Mouse (Mus musculus) heart, adult 18-20 months (tissue): ENCODE measurements around the gene Gipc2. TPM values are rescaled to one million over a fixed set of nuclear protein-coding genes. Genes with fewer than 3 reads are reported as not detected.
A peak's percentile ranks its signal among the peaks of the same experiment; 100 is the strongest.
"Not testable (repeated sequence)": the region's sequence is repeated elsewhere in the genome, so short reads cannot be mapped to it uniquely, and the experiment has no call there.

Experiments used
- DNase-seq, 2 experiments: peaks; one replicate each; pipeline ENCODE4 v3.0.0; 2021 to 2022; ENCODE audit warnings: mixed read lengths in 1 of 2
- total RNA-seq, 2 experiments: library from RNA; stranded (reverse); gene quantifications; 2 replicates each; pipeline ENCODE4 v1.2.3; 2021

The Gipc2 gene
- total RNA-seq, 2 experiments from 2014 or later, result 4.4 to 5.0 TPM

DNA sequence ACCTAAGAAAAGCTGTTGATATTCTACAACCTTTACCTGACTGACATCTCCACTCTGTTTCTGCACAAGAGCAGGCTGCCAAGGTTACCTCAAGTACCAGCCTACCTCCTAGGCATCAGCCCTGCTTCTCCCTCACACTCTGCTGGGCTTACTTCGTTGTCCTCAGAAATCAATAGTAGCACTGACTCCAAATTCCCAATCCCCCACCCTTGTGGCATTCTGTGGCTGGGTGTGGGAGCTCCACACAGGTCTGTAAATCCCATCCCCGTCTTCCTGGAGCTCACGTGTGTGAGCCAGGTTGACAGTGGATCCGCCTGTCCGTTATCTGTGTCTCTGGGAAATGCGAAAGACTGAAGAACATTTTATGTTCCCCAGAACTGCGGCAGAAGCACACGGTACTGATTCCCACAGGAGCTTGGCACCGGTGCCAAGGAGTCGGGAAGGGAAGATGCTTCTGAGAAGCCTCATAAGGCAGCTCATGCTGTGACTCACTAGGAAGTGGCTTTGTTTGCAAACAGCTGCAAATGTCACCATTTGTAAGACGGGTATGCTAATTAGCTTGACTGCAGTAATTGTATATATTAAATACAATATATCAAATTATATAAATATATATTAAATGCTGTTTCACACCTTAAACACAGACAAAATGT lies 10.6 kb downstream of the Gipc2 start:
- no peak for DNase-seq

DNA sequence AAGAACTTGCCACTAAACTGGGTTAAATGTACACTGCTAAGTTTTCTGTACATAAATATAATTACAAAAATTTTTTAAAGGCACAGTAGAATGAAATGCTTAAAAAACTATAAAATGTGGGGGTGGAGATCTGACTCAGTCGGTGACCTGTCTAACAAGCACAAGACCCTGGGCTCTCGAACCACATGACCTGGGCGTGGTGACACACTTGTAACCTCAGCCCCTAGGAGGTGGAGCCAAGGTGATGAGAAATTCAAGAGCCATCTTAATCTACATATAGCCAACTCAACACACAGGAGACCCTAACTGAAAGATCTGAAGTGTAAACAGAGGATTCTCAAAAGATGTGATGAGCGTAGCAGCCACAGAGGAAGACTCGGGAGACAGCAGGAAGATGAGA lies 11.9 kb downstream of the Gipc2 start:
- no peak for DNase-seq

DNA sequence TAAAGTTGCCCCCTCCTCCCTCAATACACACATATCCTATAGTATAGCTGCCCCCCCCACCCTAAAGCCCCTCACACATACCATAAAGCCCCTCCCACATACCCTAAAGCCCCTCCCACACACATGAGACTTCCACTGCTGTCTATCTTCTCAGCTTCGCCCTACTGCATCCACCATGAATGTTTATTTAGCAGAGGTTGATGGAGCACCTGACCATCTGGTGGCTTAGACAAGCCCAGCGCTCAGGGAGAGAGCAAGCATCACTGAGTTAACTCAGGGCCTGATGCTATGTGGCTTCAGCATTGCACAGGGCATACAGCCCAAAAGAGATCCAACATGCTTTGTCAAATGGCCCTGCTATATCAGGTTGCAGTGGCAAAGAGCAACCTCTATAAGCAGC lies 12.9 kb downstream of the Gipc2 start:
- no peak for DNase-seq

DNA sequence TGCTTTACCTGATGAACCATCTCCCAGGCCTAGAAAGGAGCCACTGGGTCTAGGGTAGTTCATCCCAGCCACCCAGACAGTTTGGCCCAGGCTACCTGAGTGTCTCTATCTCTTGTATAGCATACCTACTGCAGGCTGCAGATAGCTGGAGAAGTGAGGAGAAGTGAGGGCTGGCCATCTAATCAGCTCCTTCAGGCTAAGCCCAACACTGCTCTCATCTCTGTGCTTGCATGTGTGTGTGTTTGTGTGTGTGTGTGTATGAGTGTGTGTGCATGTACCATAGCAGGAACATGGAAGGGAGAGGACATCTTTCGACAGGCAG lies 13.6 kb downstream of the Gipc2 start:
- DNase-seq, result no peak

DNA sequence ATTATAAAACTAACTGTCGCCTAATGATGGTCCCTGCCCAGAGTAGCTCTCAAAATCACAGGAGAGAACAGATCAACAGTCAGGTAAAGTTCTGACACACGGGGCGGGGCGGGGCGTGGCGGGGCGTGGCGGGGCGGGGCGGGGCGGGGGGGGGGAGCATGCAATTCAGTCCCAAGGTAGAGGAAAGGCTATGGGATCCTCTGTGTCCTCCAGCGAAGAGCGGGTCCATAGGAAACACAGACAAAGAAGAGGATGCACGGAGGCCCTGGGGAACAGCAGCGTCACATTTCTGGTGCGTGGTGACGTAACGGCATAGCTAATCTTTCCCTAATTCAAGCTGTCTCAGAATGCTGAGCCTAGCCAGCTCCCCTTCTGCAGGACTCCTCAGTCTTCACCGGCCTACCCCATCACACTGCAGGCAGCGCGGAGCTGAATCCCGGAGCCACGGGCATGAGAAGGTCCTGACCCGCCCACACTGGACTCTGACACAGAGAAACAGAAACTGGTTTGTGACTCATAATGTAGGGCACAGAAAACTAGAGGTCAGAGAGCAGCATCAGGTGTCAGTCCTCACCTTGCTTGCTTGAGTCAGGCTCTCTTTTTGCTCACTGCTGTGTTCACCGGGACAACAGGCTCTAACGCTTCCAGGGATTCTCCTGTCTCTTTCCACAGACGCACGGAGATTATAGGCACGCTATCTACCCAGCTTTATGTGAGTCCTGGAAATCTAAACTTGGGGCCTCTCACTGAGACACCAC lies 14.1 kb downstream of the Gipc2 start:
- no peak for DNase-seq

DNA sequence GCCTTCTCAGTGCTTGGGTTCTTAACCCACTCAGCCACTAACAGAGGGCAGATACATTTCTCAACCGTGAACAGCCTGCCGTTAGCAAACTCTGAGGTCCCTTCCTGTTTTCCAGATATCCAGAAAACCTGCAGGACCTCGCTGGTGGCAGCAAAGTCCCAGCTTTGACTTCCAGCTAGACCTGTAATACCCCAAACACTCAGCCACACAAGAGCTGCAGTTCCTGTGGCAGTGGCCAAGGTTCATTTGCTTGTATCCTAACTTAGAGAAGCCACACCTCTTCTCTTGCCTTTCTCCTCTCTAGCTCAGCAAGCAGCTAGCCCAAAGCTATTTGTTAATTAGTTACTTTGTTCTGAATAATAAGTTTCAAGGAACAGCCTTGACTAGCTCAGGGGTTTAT lies 16.2 kb downstream of the Gipc2 start:
- no peak for DNase-seq

DNA sequence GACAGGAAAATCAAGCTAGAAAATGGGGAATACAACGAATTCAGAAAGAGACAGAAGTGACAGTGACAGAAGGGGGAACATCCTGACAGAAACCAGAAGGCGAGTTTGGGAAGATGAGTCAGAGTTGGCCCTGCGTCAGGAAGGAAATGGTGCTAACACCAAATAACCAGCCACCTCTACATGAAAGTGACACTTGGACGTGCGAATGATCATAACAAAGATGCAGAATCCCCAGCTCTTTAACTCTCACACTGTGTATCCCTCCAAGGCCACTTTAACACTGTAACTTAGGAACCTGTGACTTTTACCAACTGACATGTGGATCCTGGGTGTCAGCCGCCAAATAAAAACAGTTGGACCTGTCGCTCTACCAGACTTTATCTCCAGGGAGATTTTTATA lies 16.6 kb downstream of the Gipc2 start:
- DNase-seq, result peak in 1 of 2 experiments; percentile 27

DNA sequence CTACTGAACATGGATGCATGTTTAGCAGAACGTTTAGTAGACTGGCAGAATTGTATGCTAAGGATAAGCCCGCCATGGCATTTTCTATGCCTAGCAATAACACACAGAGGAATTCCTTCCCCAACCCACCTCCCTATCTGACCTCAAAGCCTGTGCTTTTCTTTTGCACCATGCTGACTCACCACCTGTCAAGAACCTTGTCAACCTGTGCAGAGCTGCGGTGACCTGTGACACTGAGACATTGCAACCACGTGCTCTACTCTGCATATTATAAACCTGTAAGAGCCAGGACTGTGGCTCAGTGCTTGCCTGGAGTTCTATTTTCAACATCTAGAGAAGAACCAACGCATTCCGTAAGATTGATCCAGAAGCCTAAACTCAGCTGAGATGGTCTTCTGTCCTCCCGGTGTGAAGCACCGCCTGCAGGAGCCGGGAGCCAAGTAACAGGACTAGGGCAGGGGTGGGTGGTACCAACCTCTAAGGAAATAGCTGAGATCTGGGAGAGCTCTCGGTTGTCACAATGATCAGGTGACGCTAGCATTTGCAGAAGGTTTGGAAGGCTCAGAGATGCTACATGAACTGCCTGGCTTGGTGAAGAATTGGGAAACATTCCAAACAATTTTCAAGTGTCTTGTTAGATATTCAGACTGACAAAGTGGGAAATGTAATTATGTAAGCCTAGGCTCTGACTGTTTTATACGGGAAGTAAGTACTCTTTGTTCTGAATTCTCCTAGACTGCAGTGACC lies 18.8 kb downstream of the Gipc2 start:
- DNase-seq, result no peak

DNA sequence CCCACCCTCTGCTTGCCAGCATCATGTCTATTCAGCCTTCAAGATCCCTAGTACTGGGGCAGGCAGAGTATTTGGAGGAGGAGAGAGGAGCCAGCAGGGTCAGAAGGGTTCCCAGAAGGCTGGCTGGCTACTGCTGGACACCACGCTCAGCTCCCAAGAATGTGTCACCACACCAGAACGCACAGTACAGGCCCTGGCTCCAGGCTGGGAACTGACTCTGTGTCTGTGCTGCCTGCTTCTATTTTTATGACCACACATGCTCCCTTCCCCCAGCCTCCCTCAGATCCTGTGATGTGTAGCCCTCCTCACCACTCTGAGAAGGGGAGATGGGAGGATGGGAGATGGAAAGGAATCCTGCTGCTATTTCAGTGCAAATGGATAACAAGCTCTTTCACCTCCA lies 20.8 kb downstream of the Gipc2 start:
- peak; percentile 76 to 90 for DNase-seq

DNA sequence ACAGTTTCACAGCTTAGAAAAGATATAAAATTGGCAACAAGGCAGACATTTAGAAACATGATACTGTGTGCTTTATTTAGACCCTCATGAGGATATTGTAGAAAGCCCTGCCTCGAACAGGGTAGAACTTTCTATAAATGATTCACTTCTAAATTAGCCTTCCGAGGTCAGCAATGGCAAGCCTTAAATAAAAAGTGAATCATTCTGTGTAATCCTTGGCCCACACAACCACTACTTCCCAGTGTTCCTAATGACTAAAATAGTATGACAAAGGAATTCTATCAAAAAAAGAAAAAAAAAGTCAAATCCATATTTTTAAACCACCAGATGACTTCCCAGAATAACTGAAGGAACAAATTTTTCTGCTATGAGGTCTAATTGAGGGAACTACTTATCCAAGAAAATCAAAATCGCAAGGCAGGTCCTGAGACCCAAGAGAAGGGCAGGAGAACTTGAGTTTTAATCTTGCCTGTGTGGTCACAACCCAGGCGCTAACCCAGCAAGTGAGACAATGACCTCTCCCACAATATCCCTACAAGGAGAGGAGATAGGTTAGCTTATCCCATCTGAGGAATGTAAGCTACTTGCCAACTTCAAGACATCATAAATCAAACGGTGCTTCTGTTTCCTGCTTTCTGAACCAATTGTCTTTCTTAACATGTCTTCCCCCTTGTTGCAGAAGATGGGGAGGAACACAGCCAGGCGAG lies 22.9 kb downstream of the Gipc2 start:
- DNase-seq, result peak in 1 of 2 experiments; percentile 72

DNA sequence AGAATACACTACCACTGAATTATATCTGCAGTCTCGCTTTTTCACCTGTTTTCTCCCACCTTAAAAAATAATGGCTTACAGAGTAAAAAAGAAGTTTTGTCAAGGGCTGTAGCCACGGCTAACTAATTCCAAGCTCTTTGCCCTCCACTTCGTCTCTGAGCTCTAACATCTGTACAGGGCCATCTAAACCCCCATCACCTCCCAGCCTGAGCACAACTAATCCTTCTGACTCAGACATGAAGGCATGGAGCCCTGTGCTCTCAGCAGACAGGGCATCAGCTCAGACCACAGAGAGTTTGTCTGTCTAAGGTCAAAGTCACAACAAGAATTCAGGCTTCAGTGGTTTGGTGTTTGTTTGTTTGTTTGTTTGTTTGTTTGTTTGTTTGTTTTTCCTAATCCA lies 23.9 kb downstream of the Gipc2 start:
- no peak for DNase-seq

DNA sequence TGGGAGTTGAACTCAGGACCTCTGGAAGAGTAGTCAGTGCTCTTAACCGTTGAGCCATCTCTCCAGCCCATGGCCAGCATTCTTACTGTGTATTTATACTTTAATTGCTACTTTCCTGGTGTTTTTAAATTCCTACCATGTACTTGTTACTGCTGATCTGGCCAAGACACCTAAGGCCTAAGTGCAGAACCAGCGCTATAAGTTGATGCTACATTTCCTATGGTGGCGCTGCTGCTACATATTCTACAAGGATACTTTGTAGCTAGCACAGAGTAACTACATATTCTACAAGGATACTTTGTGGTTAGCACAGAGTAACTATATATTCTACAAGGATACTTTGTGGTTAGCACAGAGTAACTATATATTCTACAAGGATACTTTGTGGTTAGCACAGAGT lies 26.7 kb downstream of the Gipc2 start:
- not testable (repeated sequence) for DNase-seq

DNA sequence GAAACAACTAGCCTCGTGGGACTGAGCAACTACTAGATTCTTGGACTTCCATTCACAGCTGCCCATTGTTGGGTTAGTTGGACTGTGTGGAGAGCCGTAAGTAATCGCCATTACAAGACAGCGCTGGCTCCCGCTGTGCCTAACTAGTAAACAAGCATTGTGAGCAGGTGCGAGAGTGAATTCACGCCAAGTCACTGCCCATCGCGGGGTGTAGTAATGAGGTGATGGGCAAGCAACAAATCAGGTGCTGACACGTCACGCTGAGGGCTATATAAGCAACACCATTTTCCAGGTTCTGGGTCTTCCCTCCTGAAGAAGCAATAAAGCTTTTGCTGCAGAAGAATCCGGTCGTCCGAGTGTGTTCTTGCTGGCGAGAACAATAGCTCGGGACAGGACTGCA lies 29.9 kb downstream of the Gipc2 start:
- not testable (repeated sequence) for DNase-seq

DNA sequence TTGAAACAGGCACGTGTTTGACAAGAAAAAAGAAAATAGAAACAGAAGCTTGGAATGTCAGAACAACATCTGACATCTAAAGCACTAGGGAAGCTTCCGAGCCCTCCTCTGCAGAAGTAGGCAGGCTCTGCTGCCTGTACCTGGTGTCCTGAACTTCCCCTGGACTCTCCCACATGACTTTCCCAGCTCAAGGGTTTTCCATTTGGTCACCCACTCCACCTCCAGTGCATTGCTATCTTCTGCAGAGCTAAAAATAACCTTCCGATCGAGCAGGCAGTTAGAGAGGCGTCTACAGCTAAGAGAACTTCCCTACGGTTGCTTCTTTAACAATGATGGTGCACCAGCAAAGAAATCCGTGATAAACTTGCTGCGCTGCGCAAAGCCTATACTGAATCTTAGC lies 32.4 kb downstream of the Gipc2 start:
- DNase-seq, result peak; percentile 68 to 86

DNA sequence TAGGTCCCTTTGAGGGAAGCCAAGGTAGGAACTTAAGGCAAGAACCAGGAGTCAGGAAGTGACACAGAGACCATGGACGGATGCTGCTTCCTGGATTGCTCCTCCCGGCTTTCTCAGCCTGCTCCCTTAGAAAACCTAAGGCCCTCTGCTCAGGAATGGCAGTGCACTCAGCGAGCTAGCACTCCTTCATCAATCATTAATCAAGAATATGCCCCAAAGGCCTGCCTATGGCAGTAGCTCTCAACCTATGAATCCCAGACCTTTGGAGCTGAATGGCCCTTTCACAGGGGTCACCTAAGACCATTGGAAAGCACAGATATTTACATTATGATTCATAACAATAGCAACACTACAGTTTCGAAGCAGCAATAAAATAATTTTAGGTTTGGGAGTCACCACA lies 35.1 kb downstream of the Gipc2 start:
- no peak for DNase-seq

DNA sequence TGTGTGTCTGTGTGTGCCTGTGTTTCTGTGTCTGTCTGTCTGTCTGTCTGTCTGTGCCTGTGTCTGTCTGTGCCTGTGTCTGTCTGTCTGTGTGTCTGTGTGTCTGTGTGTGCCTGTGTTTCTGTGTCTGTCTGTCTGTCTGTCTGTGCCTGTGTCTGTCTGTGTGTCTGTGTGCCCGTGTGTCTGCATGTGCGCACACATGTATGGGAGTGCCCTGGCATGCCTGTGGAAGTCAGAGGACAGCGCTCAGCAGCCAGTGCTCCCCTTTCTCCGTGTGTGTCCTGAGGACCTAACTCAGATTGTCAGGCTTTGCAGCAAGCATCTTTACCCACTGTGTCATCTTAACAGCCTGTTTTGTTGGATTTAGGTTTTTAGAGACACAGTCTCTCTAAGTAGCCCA lies 36.6 kb downstream of the Gipc2 start:
- not testable (repeated sequence) for DNase-seq

DNA sequence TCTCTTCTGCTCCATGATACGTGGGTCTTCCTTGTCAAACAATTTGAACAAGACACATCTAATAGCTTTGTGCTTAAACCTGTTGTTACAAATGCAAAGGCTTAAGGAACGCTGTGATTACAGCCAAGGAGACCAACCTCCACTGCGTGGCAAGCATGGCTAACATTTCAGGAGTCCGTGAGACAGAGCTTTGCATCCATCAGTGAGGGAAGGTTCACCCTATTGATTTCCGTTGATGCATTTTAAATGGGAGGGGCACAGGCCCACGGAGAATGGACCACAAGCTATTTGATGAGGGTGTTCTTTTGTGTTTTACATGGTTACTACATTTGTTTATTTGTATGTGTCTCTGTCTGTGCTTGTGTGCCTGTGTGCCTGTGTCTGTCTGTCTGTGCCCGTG lies 37.4 kb downstream of the Gipc2 start:
- DNase-seq, result no peak

DNA sequence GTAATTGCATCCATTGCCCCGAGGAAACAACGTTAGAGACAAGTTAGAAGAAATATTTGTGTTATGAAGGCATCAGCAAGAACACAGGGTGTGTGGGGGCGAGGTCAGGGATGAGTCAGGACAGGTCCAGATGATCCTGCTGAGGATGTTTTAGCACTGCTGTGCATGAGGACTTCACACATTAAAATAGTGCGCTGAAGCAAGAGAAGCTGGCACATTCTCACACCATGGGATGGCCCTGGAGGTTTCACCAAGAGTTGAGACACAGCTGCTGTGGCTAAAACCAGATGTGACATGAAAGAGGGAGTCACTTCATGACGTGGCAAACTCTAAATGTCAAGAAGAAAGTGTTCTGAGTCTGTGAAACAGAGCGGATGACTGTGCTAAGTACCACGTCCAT lies 38.9 kb downstream of the Gipc2 start:
- no peak for DNase-seq

DNA sequence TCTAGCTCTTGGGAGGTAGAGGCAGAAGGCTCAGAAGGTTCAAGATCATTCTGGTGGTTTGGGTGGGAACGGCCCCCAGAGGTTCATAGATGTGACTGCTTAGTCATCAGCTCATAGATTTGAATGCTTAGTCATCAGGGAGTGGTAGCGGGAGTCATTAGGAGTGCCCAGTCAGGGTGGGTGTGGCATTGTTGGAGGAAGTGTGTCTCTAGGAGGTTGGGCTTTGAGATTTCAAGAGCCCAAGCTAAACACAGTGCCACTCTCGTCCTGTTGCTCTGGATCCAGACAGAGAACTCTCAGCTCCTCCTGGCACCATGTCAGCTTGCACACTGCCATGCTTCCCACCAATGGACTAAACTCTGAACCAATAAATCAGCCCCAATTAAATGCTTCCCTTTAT lies 43.3 kb downstream of the Gipc2 start:
- peak; percentile 57 to 73 for DNase-seq

DNA sequence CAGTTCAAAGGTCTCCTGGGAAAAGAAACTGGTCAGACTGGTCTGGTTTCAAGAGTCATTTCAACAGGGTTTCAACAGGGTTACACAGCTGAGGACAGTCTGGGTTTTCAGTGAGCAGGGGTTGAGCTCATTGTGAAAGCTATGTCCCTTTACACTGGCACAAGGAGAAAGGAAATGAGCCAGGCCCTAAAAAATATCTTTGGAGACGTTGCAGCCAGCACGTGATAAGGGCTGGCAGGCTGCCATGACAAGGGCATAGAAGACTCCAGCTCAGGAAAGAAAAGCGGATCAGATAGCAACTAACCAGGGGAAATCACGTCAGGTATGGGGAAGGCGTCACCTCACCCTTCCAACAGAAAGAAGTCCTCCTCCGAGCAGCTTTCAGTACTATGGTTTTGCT lies 43.9 kb downstream of the Gipc2 start:
- peak; percentile 88 to 91 for DNase-seq

DNA sequence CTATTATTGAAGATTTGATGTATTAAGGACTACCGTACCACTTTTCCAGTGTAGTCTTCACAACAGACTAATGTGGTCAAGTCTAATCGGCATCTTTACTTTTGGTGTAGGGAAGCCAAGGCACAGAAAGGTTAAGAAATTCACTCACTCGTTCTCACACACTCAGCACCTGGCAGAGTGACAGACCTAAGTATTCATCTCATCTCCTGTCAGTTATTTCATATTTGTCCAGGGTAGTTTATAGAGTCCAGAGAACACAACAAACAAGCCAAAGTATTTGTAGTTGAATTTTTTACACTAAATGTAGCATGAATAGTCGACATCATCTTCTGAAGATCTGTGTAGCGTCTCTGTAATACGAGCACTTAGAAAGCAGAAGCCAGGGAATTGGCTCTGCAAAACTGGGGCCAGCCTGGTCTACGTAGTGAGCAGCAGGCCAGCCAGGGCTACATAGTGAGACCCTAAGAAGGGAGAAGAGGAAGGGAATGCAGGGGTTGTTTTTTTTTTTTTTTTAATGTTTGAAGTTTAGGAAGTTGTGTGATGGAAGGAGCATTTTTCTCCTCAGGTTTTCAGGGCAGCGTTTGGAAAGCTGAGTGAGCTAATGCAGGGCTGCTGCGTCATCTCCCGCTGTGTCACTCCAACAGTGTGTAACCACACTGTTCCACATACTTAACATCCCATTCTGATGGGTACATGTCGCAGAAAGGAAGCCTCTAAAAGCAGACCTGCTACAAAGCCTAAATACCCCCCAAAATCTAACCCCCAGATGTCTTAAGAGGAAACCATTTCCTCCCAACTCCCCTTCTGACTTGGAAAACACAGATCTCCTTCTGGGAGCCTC lies 44.6 kb downstream of the Gipc2 start:
- DNase-seq, result peak in 1 of 2 experiments; percentile 36

DNA sequence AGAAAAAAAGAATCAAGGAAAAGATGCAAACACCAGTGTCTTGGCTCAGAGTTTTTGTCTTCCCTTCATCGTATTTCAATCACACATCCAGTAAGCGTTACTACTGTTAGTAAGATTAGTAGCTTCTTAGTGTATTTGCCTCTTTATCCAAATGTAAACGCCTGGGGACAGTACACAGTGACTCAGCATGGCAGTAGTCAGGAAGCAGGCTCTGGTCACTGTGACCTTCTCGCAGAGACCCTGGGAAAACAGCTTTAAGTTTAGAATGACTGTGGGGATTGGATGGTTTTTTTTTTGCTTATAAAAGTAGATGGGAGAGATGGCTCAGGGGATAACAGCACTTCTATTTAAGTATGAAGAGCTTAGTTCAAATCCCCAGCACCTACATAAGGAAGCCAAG lies 46.0 kb downstream of the Gipc2 start:
- no peak for DNase-seq
